Mouse (Mus musculus) kidney, postnatal 0 days (tissue): ENCODE measurements around the gene Pou4f2. TPM values are rescaled to one million over a fixed set of nuclear protein-coding genes. Genes with fewer than 3 reads are reported as not detected.

Experiments
- ATAC-seq: fragments of 200-750 bp; cut with Nextera tagmentation; replicated peaks from 2 replicates; pipeline ENCODE4 v1.8.0; 2017; ENCODE audit warnings: low read depth, moderate number of reproducible peaks, moderate TSS enrichment, moderate library complexity; ENCODE audit not compliant: low FRiP score
- DNase-seq: peaks from one replicate; pipeline ENCODE4 v3.0.0-alpha.2; 2016; ENCODE audit warnings: low spot score
- H3K27ac ChIP-seq: fragments of 300-500 bp; sonication (generic); 2 replicates; pipeline ENCODE4 v1.5.1; 2014; ENCODE audit warnings: mild to moderate bottlenecking
- H3K27me3 ChIP-seq: fragments of 300-500 bp; sonication (generic); 2 replicates; pipeline ENCODE4 v1.6.1; 2014; ENCODE audit warnings: low read length, mixed read lengths; ENCODE audit not compliant: insufficient read depth
- H3K36me3 ChIP-seq: fragments of 300-500 bp; sonication (generic); 2 replicates; pipeline ENCODE4 v1.6.1; 2014; ENCODE audit warnings: low read length, mixed read lengths; ENCODE audit not compliant: insufficient read depth
- H3K4me1 ChIP-seq: fragments of 300-500 bp; sonication (generic); replicated peaks from 2 replicates; pipeline ENCODE4 v1.6.1; 2014; ENCODE audit warnings: antibody characterized with exemption, low read length, mixed read lengths; ENCODE audit not compliant: insufficient read depth
- H3K4me2 ChIP-seq: fragments of 300-500 bp; sonication (generic); 2 replicates; pipeline ENCODE4 v1.6.1; 2014; ENCODE audit warnings: mild to moderate bottlenecking, low read length, moderate library complexity, mixed read lengths
- H3K4me3 ChIP-seq: fragments of 300-500 bp; sonication (generic); replicated peaks from 2 replicates; pipeline ENCODE4 v1.5.1; 2014; ENCODE audit warnings: low read depth, low read length
- H3K9ac ChIP-seq: fragments of 300-500 bp; sonication (generic); 2 replicates; pipeline ENCODE4 v1.6.1; 2014; ENCODE audit warnings: low read depth, low read length
- H3K9me3 ChIP-seq: fragments of 300-500 bp; sonication (generic); replicated peaks from 2 replicates; pipeline ENCODE4 v1.6.1; 2016; ENCODE audit warnings: low read length, inconsistent platforms, mixed read lengths
- CTCF ChIP-seq: IDR thresholded peaks from 2 replicates; pipeline ENCODE4 v1.5.1; 2016; ENCODE audit warnings: antibody characterized with exemption, low read depth, mild to moderate bottlenecking, moderate library complexity
- WGBS: fragments of 180-500 bp; shearing (Covaris S2); extraction: QIAGEN DNeasy Blood & Tissue Kit; methylation state at CpG from one replicate; pipeline ENCODE4 v1.1.7; 2014; 5-methylcytosine and 5-hydroxymethylcytosine counted together
- polyA plus RNA-seq: library from polyadenylated mRNA; unstranded; fragments of >200 nt; fragmentation: Nextera tagmentation; extraction: Ambion mirVana; gene quantifications from 2 replicates; pipeline ENCODE4 v1.2.1, GENCODE M21; 2015

The Pou4f2 gene
- polyA plus RNA-seq, result not detected in 2 replicates

DNA sequence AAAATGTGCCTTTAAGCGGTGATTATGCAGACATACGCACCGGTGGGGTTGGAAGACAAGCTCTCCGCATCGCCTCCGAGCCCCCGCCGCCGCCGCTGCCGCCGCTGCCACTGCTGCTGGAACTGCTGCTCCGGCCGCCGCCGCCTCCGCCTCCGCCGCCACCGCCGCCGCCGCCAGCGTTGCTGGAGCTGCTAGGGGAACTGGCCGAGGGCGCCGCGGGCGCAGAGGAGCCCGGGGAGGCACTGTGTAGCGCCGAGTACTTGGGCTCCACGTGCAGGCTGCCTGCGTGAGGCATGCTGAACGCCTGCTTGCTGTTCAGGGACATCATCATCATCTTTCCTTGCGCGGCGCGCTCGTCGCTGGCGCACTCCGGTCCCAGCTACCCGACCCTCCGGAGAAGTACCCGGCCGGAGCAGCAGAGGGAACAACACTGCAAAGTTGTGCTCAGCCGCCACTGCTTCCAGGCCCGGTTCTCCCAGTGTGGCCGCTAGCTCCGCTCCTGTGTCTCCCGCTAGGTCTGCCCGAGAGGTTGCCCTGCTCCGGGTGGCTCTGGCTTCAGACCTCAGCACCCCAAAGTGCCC lies at the start of gene Pou4f2:
Pou4f2 (minus strand) TSS at position 575 of the 581 bp plus-strand sequence.
- 0% methylated on average over 49 of the region's 54 CpGs for WGBS
- H3K9me3 ChIP-seq, result no peaks in the 10 kb centered on the region
- no peak within 1 kb of the TSS for H3K9ac ChIP-seq
- H3K27ac ChIP-seq, result no peak within 1 kb of the TSS
- no peaks in the 10 kb centered on the region for H3K4me1 ChIP-seq
- peaks cover 70% of the 10 kb centered on the region for H3K27me3 ChIP-seq
- no peaks in the 10 kb centered on the region for H3K36me3 ChIP-seq
- TF ChIP-seq CTCF, result no peak
- DNase-seq (peak; percentile 41), ATAC-seq (no peak)
- peak within 1 kb of the TSS; percentile 34 for H3K4me3 ChIP-seq
- H3K4me2 ChIP-seq, result peak within 1 kb of the TSS; percentile 59

DNA sequence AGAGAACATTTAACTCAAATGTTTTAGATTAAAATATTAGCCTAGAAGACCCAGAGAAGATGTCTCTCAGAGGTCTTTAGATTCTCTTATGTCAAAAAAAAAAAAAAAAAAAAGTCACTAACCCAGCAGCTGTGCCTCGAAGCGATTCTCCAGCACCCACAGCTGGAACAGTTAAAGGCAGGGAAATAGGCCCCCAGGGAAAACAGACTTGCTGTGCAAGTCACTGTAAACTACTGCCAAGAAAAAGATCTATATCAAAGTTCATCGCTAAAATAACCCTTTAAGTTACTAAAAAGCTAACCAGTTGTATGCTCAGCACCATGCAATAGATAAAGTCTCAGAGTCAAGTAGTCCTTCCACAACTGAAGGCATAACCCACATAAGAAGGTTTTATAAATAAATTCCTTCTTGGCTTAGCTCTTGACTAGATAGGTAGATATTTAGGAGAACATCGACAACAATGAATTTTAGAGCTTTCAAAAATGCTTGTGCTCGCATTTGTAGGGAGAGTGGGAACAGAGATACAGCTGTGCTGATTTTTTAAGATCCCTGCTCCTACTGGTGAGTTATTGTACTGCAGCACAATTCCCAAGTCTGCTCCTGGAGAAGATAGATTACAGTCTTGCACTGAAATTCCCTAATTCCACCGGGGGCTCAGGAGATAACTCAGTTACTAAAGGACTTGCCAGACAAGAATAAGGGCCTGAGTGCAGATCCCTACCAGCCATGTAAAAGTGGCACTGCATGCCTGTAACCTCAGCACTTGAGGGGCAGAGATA lies 40.8 kb upstream of the Pou4f2 start:
- no peaks in the 10 kb centered on the region for H3K9me3 ChIP-seq
- ATAC-seq (no peak), DNase-seq (peak; percentile 61)
- no peak overlapping the region for H3K27ac ChIP-seq
- TF ChIP-seq CTCF, result peak; percentile 60
- 42% methylated on average over 6 of the region's 6 CpGs for WGBS
- H3K36me3 ChIP-seq, result no peaks in the 10 kb centered on the region
- no peak overlapping the region for H3K4me2 ChIP-seq
- no peaks in the 10 kb centered on the region for H3K27me3 ChIP-seq
- no peaks in the 10 kb centered on the region for H3K4me1 ChIP-seq
- no peak overlapping the region for H3K4me3 ChIP-seq
- H3K9ac ChIP-seq, result no peak overlapping the region

DNA sequence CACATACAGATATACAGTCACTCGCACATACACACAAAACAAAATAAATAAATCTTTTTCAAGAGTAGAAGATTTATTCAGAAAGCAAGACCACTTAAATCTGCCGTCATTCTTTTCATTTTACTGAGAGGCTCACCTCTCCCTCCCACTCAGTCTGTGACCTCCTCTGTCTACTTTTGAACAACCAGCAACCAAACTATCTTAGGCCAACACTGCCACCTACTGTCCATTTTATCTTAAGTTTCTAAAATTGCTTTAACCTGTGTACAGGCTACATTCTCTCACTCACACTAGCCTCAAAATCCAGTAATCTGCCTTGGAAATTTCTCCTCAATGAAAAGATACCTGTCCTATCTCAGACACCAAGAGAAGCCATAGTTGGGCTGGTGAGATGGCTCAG lies 31.4 kb upstream of the Pou4f2 start:
- Histone ChIP-seq H3K27me3 (no peaks in the 10 kb centered on the region), H3K36me3 (no peaks in the 10 kb centered on the region), H3K27ac (no peak overlapping the region), H3K4me2 (no peak overlapping the region), H3K9me3 (no peaks in the 10 kb centered on the region), H3K4me1 (no peaks in the 10 kb centered on the region), H3K9ac (no peak overlapping the region), H3K4me3 (no peak overlapping the region)
- peak; percentile 23 for TF ChIP-seq CTCF
- WGBS, result 73% methylated on average over 2 of the region's 2 CpGs
- ATAC-seq (no peak), DNase-seq (peak; percentile 16)

DNA sequence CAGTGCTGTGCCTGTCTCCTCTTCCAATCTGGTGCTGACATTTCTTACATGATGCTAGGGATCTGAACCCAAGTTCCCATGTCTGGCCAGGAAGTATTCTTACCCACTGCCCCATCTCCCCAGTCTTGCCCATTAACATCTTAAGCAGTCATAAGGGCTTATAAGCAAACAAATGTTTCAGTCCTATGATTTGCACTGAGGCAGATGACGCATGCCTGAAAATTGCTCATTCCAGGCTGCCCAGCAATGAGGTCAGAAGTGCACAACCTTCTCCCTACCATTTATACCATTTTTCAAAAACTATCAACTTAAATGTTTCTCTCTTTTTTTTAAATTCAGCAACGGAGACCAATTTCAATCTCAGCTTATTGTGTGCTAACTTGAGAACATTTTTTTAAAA lies 27.5 kb upstream of the Pou4f2 start:
- Histone ChIP-seq H3K4me1 (no peaks in the 10 kb centered on the region), H3K4me2 (no peak overlapping the region), H3K9ac (no peak overlapping the region), H3K27me3 (no peaks in the 10 kb centered on the region), H3K9me3 (no peaks in the 10 kb centered on the region), H3K36me3 (no peaks in the 10 kb centered on the region), H3K4me3 (no peak overlapping the region), H3K27ac (no peak overlapping the region)
- DNase-seq (no peak), ATAC-seq (no peak)
- WGBS, result 80% methylated on average over 2 of the region's 2 CpGs
- TF ChIP-seq CTCF, result no peak

DNA sequence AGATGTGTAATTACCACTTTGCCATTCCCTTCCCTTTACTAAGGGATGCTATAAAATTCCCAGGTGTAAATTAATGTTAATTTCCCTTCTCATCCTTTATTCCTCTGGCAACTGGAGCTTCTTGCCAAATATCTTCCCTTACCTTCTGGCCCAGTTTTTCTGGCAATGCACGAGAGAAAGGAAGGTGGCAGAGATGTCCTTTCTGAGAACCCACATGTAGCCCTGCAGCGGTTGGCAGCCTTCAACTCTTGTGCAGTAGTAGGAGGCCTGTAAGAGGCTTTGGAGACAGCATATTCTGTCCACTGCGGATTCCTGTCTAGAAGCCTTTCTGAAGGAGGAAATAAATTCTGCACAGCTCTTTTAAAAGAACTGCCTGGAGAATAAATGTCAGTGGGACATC lies 20.0 kb upstream of the Pou4f2 start:
- WGBS, result 75% methylated on average over 3 of the region's 3 CpGs
- no peak for TF ChIP-seq CTCF

DNA sequence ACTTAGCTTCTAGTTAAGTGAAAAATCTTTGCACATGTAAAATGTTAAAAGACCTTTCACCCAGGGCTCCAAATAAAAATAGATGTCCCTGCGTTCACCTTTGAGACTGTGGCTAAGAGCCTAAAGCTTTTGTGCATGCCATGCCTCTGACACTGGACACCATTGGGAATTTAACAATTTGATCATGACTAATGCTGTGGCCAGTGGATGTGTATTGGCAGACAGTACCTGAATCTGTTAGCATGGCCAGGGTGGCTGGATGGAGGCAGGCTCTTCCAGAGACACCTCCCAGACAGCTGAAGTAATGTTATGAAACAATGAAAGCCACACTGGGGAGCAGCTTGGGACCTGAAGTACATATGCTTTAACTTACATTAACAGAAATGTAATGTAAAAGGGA lies 6.3 kb upstream of the Pou4f2 start:
- H3K4me1 ChIP-seq, result no peaks in the 10 kb centered on the region
- no peak overlapping the region for H3K4me2 ChIP-seq
- peaks cover 24% of the 10 kb centered on the region for H3K27me3 ChIP-seq
- no peaks in the 10 kb centered on the region for H3K9me3 ChIP-seq
- H3K9ac ChIP-seq, result no peak overlapping the region
- DNase-seq (no peak), ATAC-seq (no peak)
- no peak overlapping the region for H3K4me3 ChIP-seq
- no peak overlapping the region for H3K27ac ChIP-seq
- H3K36me3 ChIP-seq, result no peaks in the 10 kb centered on the region
- no peak for TF ChIP-seq CTCF
- WGBS, result 81% methylated on average over 1 of the region's 1 CpGs

More for the DNA sequence above, 20.0 kb upstream of the Pou4f2 start:
- no peaks in the 10 kb centered on the region for H3K36me3 ChIP-seq
- no peaks in the 10 kb centered on the region for H3K4me1 ChIP-seq
- H3K9ac ChIP-seq, result no peak overlapping the region
- H3K9me3 ChIP-seq, result no peaks in the 10 kb centered on the region
- H3K27ac ChIP-seq, result no peak overlapping the region
- DNase-seq, result no peak
- no peak overlapping the region for H3K4me2 ChIP-seq
- no peak overlapping the region for H3K4me3 ChIP-seq
- no peak for ATAC-seq
- H3K27me3 ChIP-seq, result no peaks in the 10 kb centered on the region
